Mouse (Mus musculus): ENCODE measurements at regions not wholly inside any gene's neighbourhood (a gene's known extent, or its start where the extent isn't known, plus 50 kb on each side); places are given as distances from the start of the nearest gene placed in this dataset.
"Not testable (repeated sequence)": the region's sequence is repeated elsewhere in the genome, so short reads cannot be mapped to it uniquely, and the experiment has no call there.

DNA sequence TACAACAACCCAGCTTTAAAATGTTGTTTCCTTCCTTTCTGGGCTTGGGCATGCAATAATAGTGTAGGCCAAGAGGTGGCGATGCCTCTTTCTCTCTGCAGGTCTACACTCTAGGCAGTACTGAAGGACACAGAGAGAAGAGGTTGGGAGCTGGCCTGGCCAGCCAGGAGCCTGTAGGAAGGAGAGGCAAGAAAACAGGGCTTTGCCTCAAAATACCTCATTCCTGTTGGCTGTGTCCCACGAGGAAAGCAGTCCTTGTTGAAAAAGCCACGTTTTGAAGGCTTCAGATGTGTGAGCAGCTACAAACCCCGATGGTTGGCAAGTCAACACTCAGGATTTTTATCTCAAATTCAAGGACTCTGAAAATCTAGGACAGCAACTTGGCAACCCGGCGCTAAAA is 90.9 kb upstream of the Max start:
- peak; percentile 77 for DNase-seq

DNA sequence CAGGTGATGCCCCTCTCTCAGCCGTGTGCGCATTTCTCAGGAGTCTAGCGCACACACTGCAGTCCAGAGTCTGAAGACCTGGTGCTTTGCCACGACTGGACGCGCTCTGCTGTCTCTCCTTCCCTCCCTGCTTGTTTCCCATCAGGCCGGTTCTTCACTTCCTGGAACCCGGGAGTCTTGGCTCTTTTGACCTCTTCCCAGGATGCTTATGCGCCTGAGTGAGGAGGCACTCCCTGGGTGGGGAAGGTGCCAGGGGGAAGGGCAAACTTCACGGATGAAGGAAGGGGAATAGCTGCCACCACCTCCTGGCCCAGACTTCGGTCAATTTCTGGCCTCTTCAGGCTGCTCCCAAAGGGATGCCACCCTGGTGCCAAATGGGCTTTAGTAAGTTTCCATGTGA is 86.4 kb upstream of the Max start:
- DNase-seq, result no peak

DNA sequence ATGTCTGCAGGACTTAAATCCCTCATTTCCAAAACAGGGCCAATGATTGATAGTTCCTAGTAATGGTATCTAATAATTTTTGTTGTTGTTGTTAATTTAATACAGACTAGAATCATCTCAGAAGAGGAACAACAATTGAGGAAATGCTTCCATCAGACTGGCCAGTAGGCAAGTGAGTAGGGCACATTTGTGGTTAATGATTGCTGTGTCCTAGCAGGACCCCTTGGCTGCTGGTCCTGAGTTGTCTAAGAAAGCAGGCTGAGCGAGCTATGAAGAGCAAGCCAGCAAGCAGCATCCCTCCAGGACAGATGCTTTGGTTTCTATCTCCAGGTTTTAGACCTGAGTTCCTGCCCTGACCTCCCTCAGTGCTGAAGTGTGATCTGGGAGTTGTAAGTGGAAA is 85.3 kb upstream of the Max start:
- DNase-seq, result no peak

GRCm38 (mm10) chr12:77045956-77046355 is 84.0 kb upstream of the Max start:
- no peak for DNase-seq

GRCm38 (mm10) chr12:77045356-77045755 is 83.4 kb upstream of the Max start:
- no peak for DNase-seq

DNA sequence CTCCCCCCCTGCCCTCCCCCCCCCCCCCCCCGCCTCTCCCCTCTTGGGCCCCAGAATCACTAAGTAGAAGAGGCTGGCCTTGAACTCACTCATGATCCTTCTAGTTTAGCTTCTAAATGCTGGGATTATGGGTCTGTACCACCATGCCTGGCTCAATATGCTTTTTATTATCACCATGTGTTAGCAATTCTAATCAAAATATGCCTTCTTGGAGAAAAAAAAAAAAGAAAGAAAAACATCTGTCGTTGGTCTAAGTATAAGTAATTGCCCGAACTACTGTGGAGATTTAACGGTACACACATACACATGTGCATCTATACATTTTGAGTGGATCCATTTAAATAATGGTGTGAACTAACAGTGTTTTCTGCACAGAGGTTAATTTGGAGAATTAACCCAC is 80.4 kb upstream of the Max start:
- no peak for DNase-seq

- DNase-seq, result no peak
Measured at GRCm38 (mm10) chr12:77041141-77041540, 79.1 kb upstream of the Max start.

GRCm38 (mm10) chr12:77039953-77040305 is 77.9 kb upstream of the Max start:
- peak; percentile 51 for DNase-seq

DNA sequence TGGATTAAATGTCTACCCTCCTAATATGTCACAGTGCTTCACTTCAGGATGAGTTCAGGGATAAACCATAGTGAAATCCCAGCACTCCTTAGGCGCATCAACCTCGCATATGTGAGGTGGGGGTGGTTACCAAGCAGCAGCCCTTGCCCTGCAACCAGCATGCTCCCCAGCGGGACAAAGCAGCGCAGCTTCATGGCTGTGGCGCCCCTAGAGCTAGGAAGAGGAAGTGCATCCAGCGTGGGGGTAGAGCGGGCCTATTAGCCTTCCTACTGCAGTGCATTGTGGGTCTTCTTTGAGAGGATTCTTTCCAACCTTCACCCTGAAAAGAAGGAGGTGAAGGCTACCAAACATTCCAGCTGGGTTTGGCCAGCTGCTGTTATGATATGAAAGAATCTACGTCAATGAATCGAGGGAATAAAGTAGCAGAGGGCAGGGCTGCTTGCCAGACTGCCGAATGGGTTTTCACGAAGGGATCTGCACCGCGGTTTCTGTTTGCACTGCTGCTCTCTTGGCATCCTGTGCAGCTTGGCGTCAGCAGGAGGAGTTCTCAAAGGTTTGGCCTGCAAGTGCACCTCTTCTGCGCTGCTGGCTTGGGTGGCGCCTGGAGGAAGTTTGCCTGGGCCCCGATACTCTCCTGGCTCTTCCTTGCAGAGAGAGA is 77.4 kb upstream of the Max start:
- peak; percentile 76 for DNase-seq

DNA sequence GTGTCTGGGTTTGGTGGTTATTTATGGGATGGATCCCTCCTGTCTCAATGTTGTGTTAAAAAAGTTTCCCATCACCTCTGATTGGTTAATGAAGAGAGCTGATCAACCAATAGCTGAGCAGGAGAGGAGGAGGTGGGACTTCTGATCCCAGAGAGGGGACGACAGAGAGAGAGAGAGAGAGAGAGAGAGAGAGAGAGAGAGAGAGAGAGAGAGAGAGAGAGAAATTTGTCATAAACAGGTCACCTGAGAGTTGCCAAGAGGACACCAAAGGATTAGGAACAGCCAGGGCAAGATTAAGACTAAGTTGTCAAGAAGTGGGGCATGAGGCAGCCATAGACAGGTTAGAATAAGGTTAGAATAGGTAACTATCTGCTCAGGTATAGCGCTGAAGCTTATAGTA is 73.7 kb upstream of the Max start:
- no peak for DNase-seq

DNA sequence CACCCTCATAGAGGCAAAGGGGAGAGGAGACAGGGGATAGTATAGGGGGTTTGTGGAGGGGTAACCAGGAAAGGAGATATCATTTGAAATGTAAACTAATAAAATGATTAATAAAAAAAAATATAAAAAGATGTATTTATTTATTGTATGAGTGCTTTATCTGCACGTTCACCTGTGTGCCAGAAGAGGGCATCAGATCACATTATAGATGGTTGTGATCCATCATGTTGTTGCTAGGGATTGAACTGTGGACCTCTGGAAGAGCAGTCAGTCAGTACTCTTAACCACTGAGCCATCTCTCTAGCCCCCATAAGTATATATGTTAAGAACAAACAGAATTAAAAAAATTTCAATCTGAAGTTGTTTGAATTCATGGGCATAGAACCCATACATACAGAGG is 69.4 kb upstream of the Max start:
- no peak for DNase-seq

GRCm38 (mm10) chr12:77025431-77025879 is 63.5 kb upstream of the Max start:
- DNase-seq, result no peak

DNA sequence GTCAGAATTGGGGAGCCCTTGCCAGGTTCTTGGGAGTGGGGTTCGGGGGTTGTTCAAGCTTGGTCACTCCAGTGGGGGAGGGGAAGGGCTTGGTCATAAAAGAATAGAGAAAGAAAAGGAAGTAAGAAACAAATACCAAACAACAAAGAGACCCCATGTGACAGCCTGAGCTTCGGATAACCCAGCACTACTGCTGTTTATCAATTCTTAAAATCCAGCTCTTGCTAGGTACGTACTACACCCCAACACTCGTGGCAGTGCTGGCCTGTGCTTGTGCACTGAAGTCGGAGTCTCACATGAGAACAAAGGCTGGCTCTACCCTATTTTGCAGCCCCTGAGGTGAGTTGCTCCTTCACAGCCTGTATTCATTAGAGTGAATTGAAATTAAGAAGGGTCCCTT is 60.5 kb upstream of the Max start:
- no peak for DNase-seq

- no peak for DNase-seq
Measured at GRCm38 (mm10) chr12:77021881-77022280, 59.9 kb upstream of the Max start.

- peak; percentile 17 for DNase-seq
Measured at GRCm38 (mm10) chr12:77019708-77020511, 57.9 kb upstream of the Max start.

DNA sequence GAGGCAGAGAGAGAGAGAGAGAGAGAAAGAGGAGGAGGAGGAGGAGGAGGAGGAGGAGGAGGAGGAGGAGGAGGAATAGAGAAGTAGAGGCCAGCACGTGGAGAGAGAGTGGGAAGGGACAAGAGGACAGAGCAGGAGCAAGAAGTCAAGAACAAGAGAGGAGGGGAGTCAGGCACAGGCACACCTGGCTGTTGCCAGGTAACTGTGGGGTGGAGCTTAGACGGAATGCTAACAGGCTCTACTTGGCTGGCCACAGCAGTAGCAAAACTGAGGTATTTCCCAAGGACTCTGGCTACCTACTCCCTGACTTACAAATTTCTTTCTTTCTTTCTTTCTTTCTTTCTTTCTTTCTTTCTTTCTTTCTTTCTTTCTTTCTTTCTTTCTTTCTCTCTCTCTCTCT is 57.1 kb upstream of the Max start:
- DNase-seq, result not testable (repeated sequence)

GRCm38 (mm10) chr12:77018373-77018772 is 56.4 kb upstream of the Max start:
- DNase-seq, result no peak

DNA sequence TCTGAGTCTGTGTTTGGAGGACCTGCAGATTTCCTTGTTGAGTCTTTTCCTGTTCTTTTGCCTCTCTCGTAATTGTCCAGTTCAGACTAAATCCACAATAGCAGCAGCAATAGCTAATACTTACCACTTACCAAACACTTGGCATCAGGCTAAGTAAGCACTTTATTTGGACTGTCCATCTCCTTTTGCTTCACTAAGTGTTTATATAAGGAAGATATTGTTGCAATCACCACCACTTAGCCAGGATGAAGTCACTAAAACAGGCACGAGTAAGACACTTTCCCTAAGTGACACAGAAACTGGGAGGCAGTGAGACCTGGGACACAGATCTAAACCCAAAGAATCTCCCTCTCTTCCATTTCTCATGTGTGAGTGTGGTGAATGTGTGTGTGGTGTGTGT is 52.9 kb upstream of the Max start:
- DNase-seq, result no peak

Measured in thymus, postnatal 14 days (tissue).